Mouse (Mus musculus) embryo, embryonic 10 days (tissue): ENCODE data around the gene Creld2.
"Not testable (repeated sequence)": the region's sequence is repeated elsewhere in the genome, so short reads cannot be mapped to it uniquely, and the experiment has no call there.

ENCODE experiments used
- DNase-seq: peaks from one replicate; pipeline ENCODE4 v3.0.0-alpha.2; 2015; ENCODE audit warnings: low spot score

Creld2 gene

GRCm38 (mm10) chr15:88819026-88819905 is at the start of gene Creld2, which contains the start of gene Alg12:
Gene Creld2 (plus strand): TSS chr15:88819646.
Gene Alg12 (minus strand): TSS chr15:88819318.
- DNase-seq: peak; percentile 100

GRCm38 (mm10) chr15:88774630-88775029 is 44.8 kb upstream of the Creld2 start:
- not testable (repeated sequence) for DNase-seq

- DNase-seq: no peak
Observed at GRCm38 (mm10) chr15:88792140-88792850, 27.2 kb upstream of the Creld2 start.

- not testable (repeated sequence) for DNase-seq
Observed at GRCm38 (mm10) chr15:88794729-88795128, 24.7 kb upstream of the Creld2 start.

- DNase-seq: no peak
Observed at GRCm38 (mm10) chr15:88799950-88800371, 19.5 kb upstream of the Creld2 start.

- no peak for DNase-seq
Observed at GRCm38 (mm10) chr15:88800921-88801354, 18.5 kb upstream of the Creld2 start.

- DNase-seq: no peak
Observed at GRCm38 (mm10) chr15:88801903-88802302, 17.5 kb upstream of the Creld2 start.

GRCm38 (mm10) chr15:88802348-88802747 is 17.1 kb upstream of the Creld2 start:
- DNase-seq: peak; percentile 13

GRCm38 (mm10) chr15:88808121-88808520 is 11.3 kb upstream of the Creld2 start:
- DNase-seq: no peak

- no peak for DNase-seq
Observed at GRCm38 (mm10) chr15:88810369-88810768, 9.1 kb upstream of the Creld2 start.

- no peak for DNase-seq
Observed at GRCm38 (mm10) chr15:88813262-88813661, 6.2 kb upstream of the Creld2 start.

GRCm38 (mm10) chr15:88813873-88814272 is 5.6 kb upstream of the Creld2 start:
- not testable (repeated sequence) for DNase-seq

- peak; percentile 39 for DNase-seq
Observed at GRCm38 (mm10) chr15:88814411-88815047, 4.9 kb upstream of the Creld2 start.

GRCm38 (mm10) chr15:88815196-88815700 is 4.2 kb upstream of the Creld2 start:
- no peak for DNase-seq

GRCm38 (mm10) chr15:88819906-88820303 is 459 bp downstream of the Creld2 start:
- no peak for DNase-seq

GRCm38 (mm10) chr15:88821403-88821802 is 2.0 kb downstream of the Creld2 start:
- no peak for DNase-seq

GRCm38 (mm10) chr15:88822513-88822912 is 3.1 kb downstream of the Creld2 start:
- no peak for DNase-seq

GRCm38 (mm10) chr15:88823376-88823775 is 3.9 kb downstream of the Creld2 start:
- no peak for DNase-seq

GRCm38 (mm10) chr15:88827466-88827865 is 8.0 kb downstream of the Creld2 start:
- DNase-seq: no peak

GRCm38 (mm10) chr15:88827991-88828799 is 8.7 kb downstream of the Creld2 start:
- DNase-seq: peak; percentile 72
